Mouse (Mus musculus): ENCODE data around the gene Cacna1c. TPM values are rescaled to one million over a fixed set of nuclear protein-coding genes. Genes with fewer than 3 reads are reported as not detected.

Gene Cacna1c
- polyA plus RNA-seq, 1 experiment from 2014 or later: 9.8 TPM

- Histone ChIP-seq H3K27me3 (ENCODE audit: control insufficient read depth, insufficient read depth, low read length) (no peaks in the 10 kb centered on the region), H3K4me3 (ENCODE audit: low read depth, low read length) (no peak overlapping the region), H3K27ac (ENCODE audit: low read length) (no peak overlapping the region), H3K9ac (replicated peaks; ENCODE audit: low read depth, low read length) (no peak overlapping the region), H3K36me3 (ENCODE audit: control insufficient read depth, insufficient read depth, low read length) (no peaks in the 10 kb centered on the region), H3K4me1 (ENCODE audit: control insufficient read depth, insufficient read depth, low read length) (no peaks in the 10 kb centered on the region), H3K9me3 (ENCODE audit: control insufficient read depth, low read depth, low read length) (no peaks in the 10 kb centered on the region; the same call in 1 of the 2 replicates), H3K4me2 (replicated peaks; ENCODE audit: low read depth, low read length) (no peak overlapping the region)
- ATAC-seq (ENCODE audit: insufficient number of reproducible peaks, insufficient read depth, low FRiP score, low read depth): no peak
- WGBS: 75% methylated on average over 6 of the region's 6 CpGs
Observed at GRCm38 (mm10) chr6:118992391-118992790, 203.8 kb downstream of the Cacna1c start.

- peak; percentile 71 for ATAC-seq (ENCODE audit: insufficient number of reproducible peaks, insufficient read depth, low FRiP score, low read depth)
- H3K4me1 ChIP-seq (ENCODE audit: control insufficient read depth, insufficient read depth, low read length): no peaks in the 10 kb centered on the region
- 69% methylated on average over 9 of the region's 9 CpGs for WGBS
- no peaks in the 10 kb centered on the region for H3K36me3 ChIP-seq (ENCODE audit: control insufficient read depth, insufficient read depth, low read length)
- no peaks in the 10 kb centered on the region for H3K27me3 ChIP-seq (ENCODE audit: control insufficient read depth, insufficient read depth, low read length)
- no peak overlapping the region for H3K4me3 ChIP-seq (ENCODE audit: low read depth, low read length)
- no peaks in the 10 kb centered on the region; the same call in 1 of the 2 replicates for H3K9me3 ChIP-seq (ENCODE audit: control insufficient read depth, low read depth, low read length)
- no peak overlapping the region for H3K9ac ChIP-seq (replicated peaks; ENCODE audit: low read depth, low read length)
- H3K27ac ChIP-seq (ENCODE audit: low read length): no peak overlapping the region
- no peak overlapping the region for H3K4me2 ChIP-seq (replicated peaks; ENCODE audit: low read depth, low read length)
Observed at GRCm38 (mm10) chr6:118989999-118990776, 206.0 kb downstream of the Cacna1c start.

GRCm38 (mm10) chr6:118984181-118984901, 211.9 kb downstream of the Cacna1c start:
- no peak overlapping the region for H3K9ac ChIP-seq (replicated peaks; ENCODE audit: low read depth, low read length)
- no peaks in the 10 kb centered on the region for H3K36me3 ChIP-seq (ENCODE audit: control insufficient read depth, insufficient read depth, low read length)
- peak overlapping the region; percentile 61; the same call in 1 of the 2 replicates for H3K27ac ChIP-seq (ENCODE audit: low read length)
- 36% methylated on average over 11 of the region's 11 CpGs for WGBS
- H3K4me1 ChIP-seq (ENCODE audit: control insufficient read depth, insufficient read depth, low read length): peaks cover 14% of the 10 kb centered on the region
- H3K4me2 ChIP-seq (replicated peaks; ENCODE audit: low read depth, low read length): no peak overlapping the region
- H3K27me3 ChIP-seq (ENCODE audit: control insufficient read depth, insufficient read depth, low read length): no peaks in the 10 kb centered on the region
- H3K4me3 ChIP-seq (ENCODE audit: low read depth, low read length): no peak overlapping the region
- H3K9me3 ChIP-seq (ENCODE audit: control insufficient read depth, low read depth, low read length): no peaks in the 10 kb centered on the region
- ATAC-seq (ENCODE audit: insufficient number of reproducible peaks, insufficient read depth, low FRiP score, low read depth): peak; percentile 67; the same call in 1 of the 2 replicates

GRCm38 (mm10) chr6:118983471-118984040, 212.7 kb downstream of the Cacna1c start:
- H3K4me2 ChIP-seq (replicated peaks; ENCODE audit: low read depth, low read length): 0 out of 2 replicates have a peak overlapping the region, but pooled peaks have one; percentile 2
- H3K36me3 ChIP-seq (ENCODE audit: control insufficient read depth, insufficient read depth, low read length): no peaks in the 10 kb centered on the region
- no peak for ATAC-seq (ENCODE audit: insufficient number of reproducible peaks, insufficient read depth, low FRiP score, low read depth)
- H3K27me3 ChIP-seq (ENCODE audit: control insufficient read depth, insufficient read depth, low read length): no peaks in the 10 kb centered on the region
- WGBS: 72% methylated on average over 8 of the region's 8 CpGs
- no peak overlapping the region for H3K9ac ChIP-seq (replicated peaks; ENCODE audit: low read depth, low read length)
- H3K4me3 ChIP-seq (ENCODE audit: low read depth, low read length): no peak overlapping the region
- peak overlapping the region; percentile 61; the same call in 1 of the 2 replicates for H3K27ac ChIP-seq (ENCODE audit: low read length)
- no peaks in the 10 kb centered on the region for H3K9me3 ChIP-seq (ENCODE audit: control insufficient read depth, low read depth, low read length)
- H3K4me1 ChIP-seq (ENCODE audit: control insufficient read depth, insufficient read depth, low read length): peaks cover 14% of the 10 kb centered on the region

- H3K36me3 ChIP-seq (ENCODE audit: control insufficient read depth, insufficient read depth, low read length): no peaks in the 10 kb centered on the region
- H3K4me3 ChIP-seq (ENCODE audit: low read depth, low read length): no peak overlapping the region
- no peak overlapping the region for H3K27ac ChIP-seq (ENCODE audit: low read length)
- 52% methylated on average over 12 of the region's 12 CpGs for WGBS
- H3K9ac ChIP-seq (replicated peaks; ENCODE audit: low read depth, low read length): no peak overlapping the region
- no peaks in the 10 kb centered on the region for H3K9me3 ChIP-seq (ENCODE audit: control insufficient read depth, low read depth, low read length)
- no peak overlapping the region for H3K4me2 ChIP-seq (replicated peaks; ENCODE audit: low read depth, low read length)
- H3K4me1 ChIP-seq (ENCODE audit: control insufficient read depth, insufficient read depth, low read length): peaks cover 18% of the 10 kb centered on the region
- no peak for ATAC-seq (ENCODE audit: insufficient number of reproducible peaks, insufficient read depth, low FRiP score, low read depth)
- H3K27me3 ChIP-seq (ENCODE audit: control insufficient read depth, insufficient read depth, low read length): no peaks in the 10 kb centered on the region
Observed at GRCm38 (mm10) chr6:118980265-118980664, 216.0 kb downstream of the Cacna1c start.

GRCm38 (mm10) chr6:118977443-118978271, 218.6 kb downstream of the Cacna1c start:
- Histone ChIP-seq H3K4me1 (ENCODE audit: control insufficient read depth, insufficient read depth, low read length) (0 out of 2 replicates have a peak, but pooled peaks cover 4% of the 10 kb centered on the region), H3K9me3 (ENCODE audit: control insufficient read depth, low read depth, low read length) (no peaks in the 10 kb centered on the region), H3K9ac (replicated peaks; ENCODE audit: low read depth, low read length) (no peak overlapping the region), H3K27me3 (ENCODE audit: control insufficient read depth, insufficient read depth, low read length) (no peaks in the 10 kb centered on the region), H3K27ac (ENCODE audit: low read length) (no peak overlapping the region), H3K4me2 (replicated peaks; ENCODE audit: low read depth, low read length) (no peak overlapping the region), H3K4me3 (ENCODE audit: low read depth, low read length) (no peak overlapping the region), H3K36me3 (ENCODE audit: control insufficient read depth, insufficient read depth, low read length) (no peaks in the 10 kb centered on the region)
- 46% methylated on average over 10 of the region's 10 CpGs for WGBS
- no peak for ATAC-seq (ENCODE audit: insufficient number of reproducible peaks, insufficient read depth, low FRiP score, low read depth)

GRCm38 (mm10) chr6:118976617-118977016, 219.6 kb downstream of the Cacna1c start:
- ATAC-seq (ENCODE audit: insufficient number of reproducible peaks, insufficient read depth, low FRiP score, low read depth): no peak
- Histone ChIP-seq H3K4me3 (ENCODE audit: low read depth, low read length) (no peak overlapping the region), H3K9ac (replicated peaks; ENCODE audit: low read depth, low read length) (no peak overlapping the region), H3K27me3 (ENCODE audit: control insufficient read depth, insufficient read depth, low read length) (no peaks in the 10 kb centered on the region), H3K36me3 (ENCODE audit: control insufficient read depth, insufficient read depth, low read length) (no peaks in the 10 kb centered on the region), H3K4me1 (ENCODE audit: control insufficient read depth, insufficient read depth, low read length) (0 out of 2 replicates have a peak, but pooled peaks cover 4% of the 10 kb centered on the region), H3K9me3 (ENCODE audit: control insufficient read depth, low read depth, low read length) (no peaks in the 10 kb centered on the region), H3K27ac (ENCODE audit: low read length) (no peak overlapping the region), H3K4me2 (replicated peaks; ENCODE audit: low read depth, low read length) (no peak overlapping the region)
- 93% methylated on average over 14 of the region's 14 CpGs for WGBS

Data from stomach, embryonic 14.5 days (tissue).